Mouse (Mus musculus) ES-CJ7 (cell line): Measurements from ENCODE around the gene Ntng2.

Source experiments
- DNase-seq: peaks from one replicate; pipeline ENCODE4 v3.0.0; 2011; ENCODE audit warnings: low read depth, low spot score

Ntng2 gene

GRCm38 (mm10) chr2:29252599-29253204, at the start of gene Ntng2:
Gene Ntng2, minus strand, starts transcription at chr2:29253005.
- DNase-seq = peak; percentile 75

GRCm38 (mm10) chr2:29295557-29295956, 42.8 kb upstream of the Ntng2 start:
- DNase-seq = no peak

- no peak for DNase-seq
These were observed 34.8 kb upstream of the Ntng2 start for GRCm38 (mm10) chr2:29287651-29288050.

- DNase-seq = no peak
These were observed 24.9 kb upstream of the Ntng2 start for GRCm38 (mm10) chr2:29277703-29278121.

GRCm38 (mm10) chr2:29271803-29272518, 19.2 kb upstream of the Ntng2 start:
- DNase-seq = no peak

GRCm38 (mm10) chr2:29271098-29271497, 18.3 kb upstream of the Ntng2 start:
- no peak for DNase-seq

- DNase-seq = no peak
These were observed 14.0 kb upstream of the Ntng2 start for GRCm38 (mm10) chr2:29266810-29267209.

- DNase-seq = no peak
These were observed 9.7 kb upstream of the Ntng2 start for GRCm38 (mm10) chr2:29262436-29262915.

GRCm38 (mm10) chr2:29261126-29261525, 8.3 kb upstream of the Ntng2 start:
- no peak for DNase-seq

GRCm38 (mm10) chr2:29253205-29253865, 530 bp upstream of the Ntng2 start:
- peak; percentile 47 for DNase-seq

- peak; percentile 50 for DNase-seq
These were observed 676 bp downstream of the Ntng2 start for GRCm38 (mm10) chr2:29252059-29252598.

GRCm38 (mm10) chr2:29251095-29252058, 1.4 kb downstream of the Ntng2 start:
- DNase-seq = peak; percentile 30

- no peak for DNase-seq
These were observed 2.3 kb downstream of the Ntng2 start for GRCm38 (mm10) chr2:29250263-29251094.

- no peak for DNase-seq
These were observed 3.0 kb downstream of the Ntng2 start for GRCm38 (mm10) chr2:29249852-29250251.

- no peak for DNase-seq
These were observed 4.3 kb downstream of the Ntng2 start for GRCm38 (mm10) chr2:29248551-29248950.

GRCm38 (mm10) chr2:29247386-29247785, 5.4 kb downstream of the Ntng2 start:
- no peak for DNase-seq

- DNase-seq = no peak
These were observed 5.9 kb downstream of the Ntng2 start for GRCm38 (mm10) chr2:29246891-29247290.

GRCm38 (mm10) chr2:29246275-29246674, 6.5 kb downstream of the Ntng2 start:
- DNase-seq = no peak

GRCm38 (mm10) chr2:29245341-29245779, 7.4 kb downstream of the Ntng2 start:
- DNase-seq = peak; percentile 76

- no peak for DNase-seq
These were observed 13.5 kb downstream of the Ntng2 start for GRCm38 (mm10) chr2:29239329-29239728.
